Mouse (Mus musculus): Measurements from ENCODE around the gene Pip4k2c.

GRCm38 (mm10) chr10:127197104-127197503 lies 14.3 kb downstream of the Pip4k2c start:
- no peak for TF ChIP-seq CTCF (IDR thresholded peaks at IDR 0.05; ENCODE audit: borderline replicate concordance, insufficient read depth, low read depth, low read length)
- no peak for TF ChIP-seq POLR2A (IDR thresholded peaks at IDR 0.05; ENCODE audit: borderline replicate concordance, insufficient read depth, low read length)
